Mouse (Mus musculus): ENCODE measurements at regions not wholly inside any gene's neighbourhood (a gene's known extent, or its start where the extent isn't known, plus 50 kb on each side); places are given as distances from the start of the nearest gene placed in this dataset.

DNA sequence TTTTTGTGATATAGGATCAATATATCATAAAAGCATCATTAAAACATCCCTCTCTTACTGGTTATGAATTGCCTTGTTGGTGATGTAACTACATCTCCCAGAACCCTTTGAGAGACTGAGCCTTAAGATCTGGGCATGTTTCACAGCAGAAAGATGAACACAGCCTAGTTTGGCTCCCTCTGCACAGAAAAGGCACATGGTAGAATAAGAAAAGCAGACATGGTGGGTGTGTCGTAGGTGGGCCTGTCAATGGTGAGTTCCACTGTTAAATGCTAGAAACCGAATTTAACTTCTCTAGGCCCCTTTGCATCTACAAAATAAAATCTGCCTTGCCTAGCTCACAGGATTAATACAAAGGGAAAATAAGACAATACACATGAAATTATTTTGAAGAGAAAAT, 343.3 kb upstream of the Smarca2 start:
- DNase-seq: no peak

DNA sequence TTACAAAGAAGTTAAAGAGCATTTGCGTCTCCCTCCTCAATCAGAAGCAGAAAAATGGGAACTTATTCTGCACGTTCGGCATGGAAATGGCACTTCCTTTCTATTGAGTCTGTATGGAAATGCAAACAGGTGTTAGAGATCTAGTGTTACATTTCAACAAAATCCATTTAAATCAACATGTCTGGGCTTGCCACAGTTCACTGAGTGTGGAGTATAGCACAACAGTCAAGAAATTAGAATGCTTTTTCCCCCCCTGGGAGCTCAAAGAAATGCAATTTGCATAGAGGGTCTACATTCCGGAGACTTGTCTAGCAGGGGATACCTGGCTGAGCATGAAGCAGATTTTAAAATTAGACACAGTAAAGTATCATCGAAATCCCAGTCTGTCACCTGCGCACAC, 308.5 kb upstream of the Smarca2 start:
- DNase-seq: no peak

- no peak for DNase-seq
These were observed 296.2 kb upstream of the Smarca2 start for GRCm38 (mm10) chr19:26308477-26309135.

GRCm38 (mm10) chr19:26318977-26319376, 285.9 kb upstream of the Smarca2 start:
- DNase-seq: peak in 1 of 2 experiments; percentile 4

DNA sequence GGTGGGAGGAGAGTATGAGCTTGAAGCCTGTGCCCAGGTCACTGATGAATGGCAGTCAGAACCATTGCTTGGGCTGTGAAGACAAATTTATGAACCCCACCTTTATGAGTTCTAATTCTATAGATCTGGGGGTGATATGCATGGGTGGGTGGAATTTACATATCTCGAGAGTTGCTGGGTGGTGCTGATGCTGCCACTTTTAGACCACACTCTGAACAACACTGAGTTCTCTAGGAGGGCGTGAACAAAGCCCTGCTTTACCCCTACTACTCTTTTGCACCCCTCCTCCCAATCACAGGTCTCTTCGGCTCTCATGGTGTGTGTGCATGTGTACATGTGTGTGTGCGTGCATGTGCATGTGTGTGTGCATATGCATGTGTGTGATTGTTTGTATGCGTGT, 281.2 kb upstream of the Smarca2 start:
- no peak for DNase-seq

- DNase-seq: no peak
These were observed 265.7 kb upstream of the Smarca2 start for GRCm38 (mm10) chr19:26339120-26339519.

- no peak for DNase-seq
These were observed 264.7 kb upstream of the Smarca2 start for GRCm38 (mm10) chr19:26340155-26340554.

GRCm38 (mm10) chr19:26355054-26355453, 249.8 kb upstream of the Smarca2 start:
- DNase-seq: no peak

DNA sequence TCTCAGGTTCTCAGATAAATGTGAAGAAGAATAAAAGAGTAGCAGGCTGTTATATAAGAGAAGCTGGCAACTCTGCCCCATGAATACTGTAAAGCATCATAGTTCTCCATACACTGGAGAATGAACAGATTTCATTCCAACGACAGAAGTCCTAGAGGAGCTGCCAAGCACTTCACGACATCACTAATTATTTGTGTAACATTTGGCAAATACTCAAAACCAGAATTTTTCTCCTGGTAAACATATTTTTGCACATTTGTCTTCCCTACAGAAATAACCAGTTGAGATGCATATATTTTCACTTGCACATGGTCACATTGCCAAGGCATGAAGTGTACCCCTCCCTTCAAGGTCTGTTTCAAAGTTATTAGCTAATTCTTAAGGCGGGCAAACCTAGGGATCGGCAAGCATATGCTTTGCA, 220.9 kb upstream of the Smarca2 start:
- DNase-seq: peak in 1 of 2 experiments; percentile 9

- peak in 1 of 2 experiments; percentile 12 for DNase-seq
These were observed 218.8 kb upstream of the Smarca2 start for GRCm38 (mm10) chr19:26386075-26386474.

- no peak for DNase-seq
These were observed 192.2 kb upstream of the Smarca2 start for GRCm38 (mm10) chr19:26412684-26413083.

DNA sequence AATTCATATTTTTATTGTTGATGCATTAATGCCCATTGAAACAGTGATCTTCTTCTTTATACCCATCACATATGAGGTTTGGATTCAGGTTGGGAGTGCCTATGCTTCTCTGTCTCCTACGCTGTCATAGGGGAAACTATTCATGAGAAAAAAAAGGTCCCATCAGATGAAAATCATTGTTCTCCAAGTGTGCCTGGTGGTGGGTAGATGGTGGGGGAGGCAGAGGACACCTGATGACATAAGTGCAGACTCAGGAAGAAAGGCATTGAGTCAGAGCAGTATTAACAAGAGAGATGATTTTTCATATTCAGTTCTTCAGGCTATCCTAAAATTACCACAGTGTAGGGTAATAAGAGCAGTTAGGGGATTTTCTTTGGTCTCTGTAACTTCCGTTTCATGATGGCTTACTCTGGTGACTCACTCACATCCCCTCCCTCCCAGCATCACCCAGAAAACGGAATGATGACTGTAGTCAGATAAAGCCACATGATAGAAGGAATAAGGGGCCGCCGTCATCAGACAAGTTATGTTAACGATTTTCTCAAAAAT, 190.3 kb upstream of the Smarca2 start:
- no peak for DNase-seq

GRCm38 (mm10) chr19:26419781-26420180, 185.1 kb upstream of the Smarca2 start:
- no peak for DNase-seq

GRCm38 (mm10) chr19:26439163-26439562, 165.7 kb upstream of the Smarca2 start:
- DNase-seq: no peak

GRCm38 (mm10) chr19:26445309-26445708, 159.5 kb upstream of the Smarca2 start:
- no peak for DNase-seq

GRCm38 (mm10) chr19:26447427-26448023, 157.3 kb upstream of the Smarca2 start:
- no peak for DNase-seq

- DNase-seq: no peak
These were observed 143.1 kb upstream of the Smarca2 start for GRCm38 (mm10) chr19:26461712-26462111.

DNA sequence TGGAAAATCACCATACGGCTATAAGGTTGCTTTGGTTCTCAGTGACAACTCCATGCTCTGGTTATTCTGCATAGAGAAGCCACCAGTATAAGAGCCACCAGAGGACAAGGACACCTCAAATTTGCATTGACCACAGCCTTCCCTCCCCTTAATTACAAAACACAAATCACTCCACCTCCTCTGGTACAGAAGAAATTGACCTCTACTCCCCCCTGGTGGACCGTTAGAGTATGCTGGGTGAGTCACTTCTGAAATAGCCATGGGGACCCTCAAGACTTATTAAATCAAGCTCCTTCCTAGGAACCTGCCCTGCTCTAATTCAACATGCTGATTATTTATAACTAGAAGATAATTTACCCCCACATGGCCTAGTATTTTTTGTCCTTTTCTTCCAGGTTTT, 139.6 kb upstream of the Smarca2 start:
- no peak for DNase-seq

DNA sequence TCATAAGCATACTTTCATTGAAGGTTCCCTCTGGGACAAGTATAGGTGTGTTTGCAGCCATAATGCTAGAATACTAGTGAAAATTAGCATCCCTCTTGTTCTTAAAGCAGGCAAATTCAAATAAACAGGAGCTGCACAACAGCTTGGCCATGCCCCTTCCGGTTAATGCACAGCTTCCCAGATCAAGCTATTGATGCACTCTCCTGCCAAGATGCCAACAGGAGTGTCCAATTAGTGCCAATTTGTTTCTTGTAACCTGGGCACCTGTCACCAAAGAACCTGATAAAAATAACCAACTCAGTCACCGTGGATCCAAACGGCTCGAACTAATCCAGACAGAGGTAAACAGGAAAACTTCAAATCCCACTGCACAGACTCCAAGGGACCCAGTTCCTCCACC, 138.6 kb upstream of the Smarca2 start:
- DNase-seq: no peak

DNA sequence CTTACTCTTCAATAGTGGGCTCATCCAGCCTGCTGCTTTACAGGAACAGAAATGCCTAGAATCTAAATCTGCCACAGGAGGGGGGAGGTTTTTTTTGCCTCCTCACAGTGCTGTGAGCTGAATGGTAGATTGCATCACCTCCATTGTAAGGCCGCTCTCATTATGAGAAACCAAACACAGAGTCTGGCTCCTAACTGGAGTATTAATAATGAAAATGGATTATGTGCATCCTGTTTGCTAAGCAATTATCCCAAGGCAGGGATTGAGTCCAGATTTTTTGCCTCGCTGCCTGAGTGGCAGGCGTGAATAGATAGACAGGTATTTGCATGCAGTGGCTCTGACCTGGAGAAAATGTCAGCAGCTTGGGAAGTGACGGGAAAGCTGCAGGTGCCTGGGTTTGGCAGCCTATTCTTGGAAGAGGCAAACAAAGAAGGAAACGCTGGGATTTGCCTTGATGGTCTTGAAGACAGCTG, 137.6 kb upstream of the Smarca2 start:
- no peak for DNase-seq

GRCm38 (mm10) chr19:26472659-26473058, 132.2 kb upstream of the Smarca2 start:
- no peak for DNase-seq

DNA sequence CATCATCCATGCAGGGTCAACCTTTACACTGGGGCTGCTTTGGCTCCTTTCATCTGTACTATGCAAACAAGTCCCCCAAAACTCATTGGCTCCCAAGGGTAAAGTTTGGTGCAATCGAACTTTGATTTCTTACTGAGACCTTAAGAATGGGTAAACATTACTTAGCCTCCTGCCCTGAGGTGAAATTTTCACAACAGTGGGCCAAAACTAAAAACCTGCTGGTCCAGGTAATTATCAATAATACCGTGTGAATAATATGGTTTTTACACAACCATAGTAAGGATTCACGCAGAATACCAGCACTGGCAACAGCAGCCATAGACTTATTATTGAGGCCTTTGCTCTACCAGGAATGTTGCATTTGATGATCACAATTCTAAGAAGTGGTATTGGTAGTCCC, 131.6 kb upstream of the Smarca2 start:
- no peak for DNase-seq

GRCm38 (mm10) chr19:26475197-26475596, 129.7 kb upstream of the Smarca2 start:
- no peak for DNase-seq

GRCm38 (mm10) chr19:26475754-26476153, 129.1 kb upstream of the Smarca2 start:
- no peak for DNase-seq
